Mouse (Mus musculus) thymus, adult 2 months (tissue): ENCODE measurements around the gene Hist1h3c.

Experiments used
- CTCF ChIP-seq: fragments of 200-500 bp; IDR thresholded peaks from 2 replicates; pipeline ENCODE4 v1.5.1; 2012; ENCODE audit warnings: mild to moderate bottlenecking, control low read depth, low read length, moderate library complexity, borderline replicate concordance; ENCODE audit not compliant: control insufficient read depth, poor library complexity, insufficient read depth; ENCODE audit errors: extremely low read depth
- POLR2A ChIP-seq: fragments of 200-500 bp; IDR thresholded peaks from 2 replicates; pipeline ENCODE4 v1.6.1; 2012; ENCODE audit warnings: mild to moderate bottlenecking, low read length, control low read depth, moderate library complexity; ENCODE audit not compliant: control insufficient read depth, poor library complexity, insufficient read depth; ENCODE audit errors: extremely low read depth

DNA sequence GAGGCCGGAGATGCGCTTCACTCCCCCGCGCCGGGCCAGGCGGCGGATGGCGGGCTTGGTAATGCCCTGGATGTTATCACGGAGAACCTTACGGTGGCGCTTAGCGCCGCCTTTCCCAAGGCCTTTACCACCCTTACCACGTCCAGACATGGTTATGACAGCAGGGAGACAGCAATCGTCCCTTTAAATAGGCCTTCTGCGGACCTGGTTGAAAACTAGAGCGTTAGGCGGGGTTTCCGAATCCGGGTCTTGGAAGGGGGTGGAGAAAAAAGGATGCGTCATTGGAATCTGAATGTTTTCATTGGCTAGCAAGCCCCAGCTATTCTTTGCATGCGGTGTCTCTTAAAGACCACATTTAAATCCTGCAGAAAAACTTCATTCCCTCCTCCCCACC lies 47.1 kb downstream of the Hist1h3c start, which contains the start of gene Hist1h4c:
- 0 out of 2 replicates have a peak, but pooled peaks have one; percentile 14 for TF ChIP-seq CTCF
- TF ChIP-seq POLR2A = peak; percentile 99
